Mouse (Mus musculus) CD4-positive, CD25-positive, alpha-beta regulatory T cell, adult 2 months (primary cell): ENCODE data around the gene Nup153.

Experiments used
- DNase-seq: peaks from one replicate; pipeline ENCODE4 v3.0.0-alpha.2; 2012; ENCODE audit warnings: low read depth, low spot score

Gene Nup153

GRCm38 (mm10) chr13:46728411-46728810 lies 671 bp upstream of the Nup153 start:
- peak; percentile 37 for DNase-seq

DNA sequence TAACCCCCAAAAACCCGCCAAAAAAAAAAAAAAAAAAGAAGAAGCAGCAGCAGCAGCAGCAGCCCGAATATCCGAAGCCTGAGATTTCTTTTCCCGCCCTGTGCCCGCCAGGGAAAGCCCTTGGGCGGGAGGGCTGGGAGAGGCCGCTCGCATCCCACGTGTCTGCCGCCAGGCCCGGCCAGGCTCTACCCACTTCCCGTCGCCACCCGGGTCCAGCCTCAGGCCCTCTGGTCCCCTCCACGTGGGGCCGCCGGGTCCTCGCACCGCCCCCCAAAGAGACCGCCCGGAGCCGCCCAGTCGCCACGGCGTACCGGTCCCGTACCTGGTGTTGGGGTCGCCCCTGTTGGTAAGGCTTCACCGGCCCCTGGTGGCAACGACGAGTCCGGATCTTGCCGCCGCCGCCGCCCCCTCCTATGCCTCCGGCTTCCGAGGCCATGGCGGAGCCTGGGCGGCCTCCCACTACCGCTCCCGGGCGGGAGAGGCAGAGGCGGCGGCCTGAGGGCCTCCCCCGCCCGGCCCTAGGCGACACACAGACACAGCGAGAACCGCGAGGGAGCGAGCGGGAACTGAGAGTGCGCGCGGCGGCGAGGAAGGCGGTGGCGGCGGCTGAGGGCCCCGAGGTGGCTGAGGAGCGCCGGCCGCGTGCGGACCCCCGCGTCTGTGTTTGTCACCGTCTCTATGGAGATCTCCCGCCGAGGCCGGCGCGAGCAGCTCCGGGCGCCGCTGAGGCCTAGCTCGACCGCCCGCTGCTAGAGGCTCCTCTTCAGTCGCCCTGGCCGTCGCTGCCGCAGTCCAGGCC lies 503 bp downstream of the Nup153 start:
- DNase-seq: peak; percentile 81

- DNase-seq: peak; percentile 56
Measured at GRCm38 (mm10) chr13:46726288-46727037, 1.3 kb downstream of the Nup153 start.

- peak; percentile 63 for DNase-seq
Measured at GRCm38 (mm10) chr13:46725227-46725626, 2.5 kb downstream of the Nup153 start.

DNA sequence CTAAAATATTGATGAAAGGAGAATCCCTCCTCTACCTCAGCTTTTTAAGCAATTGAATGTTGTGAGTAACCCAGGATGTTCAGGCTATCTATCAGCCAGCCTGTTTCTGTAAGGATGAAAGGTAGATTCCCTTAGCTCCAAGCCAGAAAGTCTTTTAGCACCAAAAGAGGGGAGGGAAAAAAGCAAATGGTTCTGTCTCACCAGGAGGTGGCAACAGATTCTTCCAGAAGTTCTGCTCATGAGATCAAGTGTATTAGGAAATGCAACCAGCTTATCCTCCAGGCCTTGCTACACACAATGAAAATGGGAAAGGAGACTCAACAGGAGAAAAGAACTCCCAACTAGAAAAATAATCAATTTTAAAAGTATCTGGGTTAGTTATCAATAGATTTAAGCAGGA lies 3.4 kb downstream of the Nup153 start:
- DNase-seq: peak; percentile 57

DNA sequence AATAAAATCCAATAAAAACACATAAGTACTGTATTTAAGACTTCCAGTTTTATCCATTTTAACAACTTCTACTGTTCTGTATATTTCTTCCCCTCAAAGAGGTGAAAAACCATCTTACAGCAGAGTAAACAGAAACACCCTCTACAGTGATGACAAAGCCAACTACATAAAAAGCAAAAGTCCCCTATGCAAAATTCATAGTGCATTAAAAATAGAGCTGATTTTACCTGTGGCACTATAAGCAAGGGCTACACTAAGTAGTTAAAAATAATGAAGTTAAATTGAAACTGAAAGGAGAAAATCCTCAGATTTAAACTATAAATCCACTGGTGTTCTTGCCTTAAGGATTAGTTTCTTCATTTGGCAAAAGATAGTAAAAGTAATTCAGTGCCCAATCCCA lies 6.7 kb downstream of the Nup153 start:
- no peak for DNase-seq

DNA sequence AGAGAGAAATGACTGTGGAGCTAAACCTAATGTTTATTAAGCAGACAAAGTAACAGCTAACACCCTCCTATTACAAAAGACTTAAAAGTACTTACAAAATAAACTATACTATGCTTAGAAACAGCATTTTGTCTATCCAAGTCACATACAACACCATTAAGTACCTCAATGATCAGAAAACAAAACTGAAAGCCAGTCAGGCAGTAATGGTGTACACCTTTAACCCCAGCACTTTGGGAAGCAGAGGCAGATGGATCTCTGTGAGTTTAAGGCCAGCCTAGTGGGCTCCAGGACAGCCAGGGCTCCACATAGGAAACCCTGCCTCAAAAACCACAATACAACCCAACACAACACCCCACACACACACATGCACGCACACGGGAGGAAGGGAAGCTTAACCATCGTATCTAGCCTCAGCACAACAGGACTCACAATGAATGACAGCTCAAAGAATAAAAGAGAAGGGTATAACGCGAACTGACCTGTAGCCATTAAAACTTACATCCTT lies 8.8 kb downstream of the Nup153 start:
- DNase-seq: peak; percentile 44

- DNase-seq: no peak
Measured at GRCm38 (mm10) chr13:46715976-46716639, 11.6 kb downstream of the Nup153 start.

DNA sequence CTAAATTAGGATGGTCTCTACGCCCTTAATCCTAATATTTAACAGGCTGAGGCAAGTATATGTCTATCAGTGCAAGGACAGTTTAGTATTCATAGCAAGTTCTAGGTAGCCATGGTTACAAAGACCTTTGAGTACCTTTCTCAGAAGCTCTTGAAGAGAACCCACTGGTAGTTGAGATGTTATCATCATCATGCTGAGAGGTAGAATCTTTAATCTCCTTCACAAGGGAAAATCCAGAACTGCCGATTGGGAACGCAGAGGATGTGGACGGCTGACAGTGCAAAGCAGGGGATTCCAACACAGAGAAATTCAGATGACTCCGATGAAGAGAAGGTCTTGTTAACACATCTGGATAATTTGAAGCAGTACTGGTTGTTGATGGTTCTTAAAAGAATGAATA lies 14.3 kb downstream of the Nup153 start:
- DNase-seq: peak; percentile 52

DNA sequence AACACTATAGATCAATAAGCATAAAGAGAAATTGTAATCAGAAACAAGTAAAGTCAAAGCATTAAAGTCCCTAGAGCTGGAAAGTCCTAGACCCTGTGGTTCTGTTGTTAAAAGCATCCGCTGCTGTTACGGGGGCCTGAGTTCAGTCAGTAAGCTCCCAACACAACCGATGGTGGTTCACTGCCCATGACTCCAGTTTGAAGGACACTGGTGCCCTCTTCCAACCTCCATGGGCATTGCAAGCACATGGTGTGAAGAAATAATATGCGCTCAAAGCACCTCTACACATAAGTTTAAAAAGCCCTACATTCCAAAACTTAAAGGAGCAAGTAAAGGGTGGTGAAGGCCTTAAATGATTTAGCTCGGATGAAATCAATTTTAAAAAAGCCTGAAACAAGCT lies 24.6 kb downstream of the Nup153 start:
- DNase-seq: peak; percentile 64

GRCm38 (mm10) chr13:46701486-46701885 lies 26.3 kb downstream of the Nup153 start:
- no peak for DNase-seq

DNA sequence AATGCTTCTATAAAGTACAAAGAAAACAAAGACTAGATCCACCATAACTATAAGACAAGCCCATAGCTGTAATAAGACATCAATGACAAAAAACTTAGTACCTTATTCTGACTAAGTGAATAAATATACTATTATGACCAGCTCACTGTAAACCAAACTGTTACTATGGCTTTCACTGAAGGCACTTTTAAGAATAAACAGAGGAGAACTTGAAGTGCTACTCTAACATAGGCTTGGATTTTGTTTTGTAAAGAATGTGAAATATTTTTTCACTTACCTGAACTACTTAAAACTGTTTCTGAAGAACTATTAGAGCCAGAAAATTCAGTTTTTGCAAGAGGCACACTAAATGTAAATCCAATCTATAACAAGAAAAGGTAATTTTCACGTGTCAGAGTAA lies 28.4 kb downstream of the Nup153 start:
- DNase-seq: no peak

DNA sequence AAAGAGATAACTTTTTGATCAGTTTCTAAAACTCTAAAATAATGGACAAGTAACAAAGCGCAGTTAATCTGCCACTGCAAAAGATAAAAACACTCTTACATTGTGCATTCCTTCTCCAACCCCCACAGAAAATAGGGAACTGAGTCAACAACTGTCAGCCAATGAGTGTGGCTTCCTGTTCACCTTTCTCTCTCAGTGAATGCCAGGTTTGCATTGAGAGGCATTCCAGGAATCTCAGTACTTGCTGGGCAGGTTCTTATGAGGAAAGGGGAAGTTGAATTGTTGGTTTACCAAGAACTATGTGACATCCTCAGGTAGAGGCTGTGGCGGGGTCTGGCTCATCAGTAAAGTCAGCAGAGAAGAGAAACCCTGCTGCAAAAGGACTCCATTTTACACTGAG lies 31.0 kb downstream of the Nup153 start:
- DNase-seq: no peak

DNA sequence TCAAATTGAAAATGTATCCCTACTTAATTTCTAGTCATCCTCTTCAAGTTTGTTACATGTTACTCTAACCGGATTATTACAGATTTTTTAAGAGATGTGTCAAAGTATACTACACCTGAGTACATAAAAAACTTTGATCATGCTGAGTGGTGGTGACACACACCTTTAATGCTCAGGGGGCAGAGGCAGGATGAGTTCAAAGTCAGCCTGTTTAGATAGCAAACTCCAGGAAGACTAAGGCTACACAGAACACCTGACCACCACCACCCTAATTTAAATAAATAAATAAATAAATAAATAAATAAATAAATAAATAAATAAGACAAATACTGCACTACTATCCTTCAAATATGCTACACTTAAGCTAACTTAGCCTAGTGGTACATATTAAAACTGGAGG lies 31.8 kb downstream of the Nup153 start:
- DNase-seq: no peak

DNA sequence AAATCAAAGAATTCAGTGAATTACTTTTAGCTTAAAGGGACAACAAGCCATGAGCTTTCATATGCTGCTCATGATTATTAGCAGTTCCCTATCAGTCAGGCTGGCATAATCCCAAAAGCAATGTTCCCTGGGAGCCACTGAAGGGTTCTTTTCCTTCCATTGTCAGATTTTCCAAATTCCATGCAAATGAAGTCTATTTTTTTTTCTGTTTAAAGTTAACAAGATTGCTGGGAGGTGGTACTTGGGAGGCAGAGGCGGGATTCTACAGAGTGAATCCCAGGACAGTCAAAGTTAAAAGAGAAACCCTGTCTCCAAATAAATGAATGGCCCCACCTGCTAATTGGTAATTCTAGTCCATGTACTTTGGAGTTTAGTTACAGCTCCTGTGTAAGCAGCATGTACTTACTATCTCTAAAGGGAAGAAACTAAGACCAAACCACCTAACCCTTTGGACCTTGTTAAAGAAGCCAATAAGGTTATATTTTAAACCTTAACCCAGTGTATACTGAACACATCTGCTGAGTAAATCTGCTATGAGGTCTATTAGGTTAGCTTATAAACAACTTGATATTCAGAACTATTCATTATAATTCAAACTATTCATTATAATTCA lies 32.3 kb downstream of the Nup153 start:
- DNase-seq: no peak

DNA sequence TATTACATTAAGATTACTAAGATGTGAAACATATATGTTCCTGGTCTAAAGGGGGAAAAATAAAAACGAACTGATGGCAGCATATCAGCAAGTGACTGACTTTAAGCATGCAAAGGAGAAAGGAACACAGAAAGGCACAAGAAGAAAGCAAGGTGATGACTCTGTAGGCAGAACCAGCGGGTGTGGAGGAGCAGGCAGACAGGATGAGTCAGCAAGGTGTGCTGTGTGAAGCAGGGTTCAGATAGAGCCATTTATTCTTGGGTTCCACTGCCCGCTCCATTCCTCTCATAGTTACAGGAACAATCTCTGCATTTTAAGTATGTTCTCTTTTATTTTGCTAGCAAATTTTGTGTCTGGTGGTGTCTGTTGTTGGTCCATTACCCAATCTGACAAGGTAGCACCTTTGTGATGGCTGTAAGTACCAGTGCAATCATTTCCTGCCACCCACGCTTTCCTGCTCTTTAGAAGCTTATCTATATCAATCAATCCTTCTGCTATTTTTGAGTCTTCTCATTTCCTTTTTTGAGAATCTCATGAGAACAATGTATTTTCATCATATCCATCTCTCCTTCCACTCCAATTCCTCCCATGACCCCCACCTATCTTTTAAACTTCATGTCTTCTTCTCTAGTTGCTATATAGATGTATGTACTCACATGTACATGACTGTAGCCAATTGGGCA lies 37.0 kb downstream of the Nup153 start:
- DNase-seq: peak; percentile 89

DNA sequence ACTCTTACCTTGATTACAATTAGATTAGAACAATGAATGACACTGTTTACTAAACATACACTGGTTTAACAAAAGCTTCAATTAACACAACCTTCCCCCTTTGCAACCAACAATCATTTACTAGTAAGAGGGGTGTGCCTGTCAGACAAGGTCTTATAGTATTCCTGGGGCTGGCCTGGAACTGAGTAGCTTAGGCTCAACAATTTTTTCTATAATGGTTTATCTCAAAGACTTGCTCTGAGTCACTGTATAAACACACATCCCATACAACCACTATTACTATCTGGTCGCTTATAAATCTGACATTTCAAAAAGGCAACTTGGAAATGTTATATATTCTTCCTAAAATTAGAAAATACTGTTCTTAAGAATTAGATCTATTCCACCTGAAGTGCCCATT lies 44.4 kb downstream of the Nup153 start:
- DNase-seq: no peak

- DNase-seq: no peak
Measured at GRCm38 (mm10) chr13:46682921-46683320, 44.8 kb downstream of the Nup153 start.

GRCm38 (mm10) chr13:46677721-46678120 lies 50.0 kb downstream of the Nup153 start:
- no peak for DNase-seq

DNA sequence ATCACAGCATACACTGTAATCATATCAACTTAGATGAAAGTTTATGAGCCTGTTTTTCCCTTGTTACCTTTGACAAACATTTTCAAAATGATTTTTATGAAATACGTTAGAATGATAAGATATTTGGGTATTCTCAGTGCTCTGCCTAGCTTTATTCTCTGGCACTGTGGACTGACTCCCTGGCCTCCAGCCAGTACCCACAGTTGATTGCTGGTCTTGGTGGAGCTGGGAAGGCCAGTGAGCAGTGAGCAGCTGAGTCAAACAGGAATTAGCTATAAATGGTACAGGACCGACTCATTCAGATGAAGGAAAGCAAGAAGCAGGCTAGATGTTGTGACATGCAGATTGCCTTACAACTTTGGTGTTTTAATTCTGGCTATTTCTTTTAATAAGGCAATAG lies 53.1 kb downstream of the Nup153 start:
- DNase-seq: no peak

GRCm38 (mm10) chr13:46670514-46670913 lies 57.2 kb downstream of the Nup153 start:
- DNase-seq: no peak
